ENCODE assay signal across 7 mouse cellular contexts in the genomic region with DNA sequence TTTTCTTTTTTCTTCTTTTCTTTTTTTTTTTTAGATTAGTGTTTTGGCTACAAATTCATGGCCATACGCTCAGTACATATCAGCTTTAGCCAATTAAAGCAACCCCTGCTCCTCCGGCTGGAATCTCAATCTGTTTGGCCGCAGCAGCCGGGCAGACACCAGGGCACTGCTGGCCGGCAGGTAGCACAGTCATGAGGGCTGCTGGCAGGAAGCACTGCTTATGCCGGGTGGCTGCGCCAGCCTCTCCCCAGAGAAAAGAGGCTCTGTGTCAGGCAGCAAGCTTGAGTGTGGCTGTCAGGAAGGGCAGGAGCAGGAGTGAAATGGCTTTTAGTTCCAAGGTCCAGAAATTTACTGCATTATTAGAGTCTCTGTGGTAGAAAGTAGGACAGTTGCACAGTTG.
A peak's percentile ranks its signal among the peaks of the same experiment; 100 is the strongest.
DNase-seq lines count a peak whose midpoint lies in the region; ATAC-seq and TF ChIP-seq lines count a peak whose summit lies in the region.

No protein-coding gene starts in this region.

- TF ChIP-seq CTCF in E14TG2a.4 (conservative IDR thresholded peaks at IDR 0.05; ENCODE audit: low read length): no peak
- no peak for TF ChIP-seq CTCF in gastrocnemius, adult 2 months (IDR thresholded peaks at IDR 0.05)
- TF ChIP-seq CTCF in stomach, postnatal 0 days (IDR thresholded peaks at IDR 0.05; ENCODE audit: low read depth): no peak

- ATAC-seq in stomach, postnatal 0 days (ENCODE audit: low FRiP score, low TSS enrichment): no peak

- peak; percentile 53 to 59 for DNase-seq in B cell, adult 2 months
- DNase-seq in gastrocnemius, adult 2 months: peak; percentile 88
- DNase-seq in kidney, adult 8-10 months: peak; percentile 63 to 64
- DNase-seq in retina, postnatal 1 day: peak; percentile 31
- no peak for DNase-seq in layer of hippocampus, adult 9-10 months (ENCODE audit: low spot score)
- no peak for DNase-seq in stomach, postnatal 0 days (ENCODE audit: low spot score)

- H3K27me3 ChIP-seq in E14TG2a.4 (ENCODE audit: insufficient read depth, low read length): no peaks in the 10 kb centered on the region
- no peaks in the 10 kb centered on the region for H3K27me3 ChIP-seq in stomach, postnatal 0 days (ENCODE audit: control insufficient read depth, insufficient read depth, low read length)

- H3K27ac ChIP-seq in gastrocnemius, adult 2 months: peak overlapping the region; percentile 81
- H3K27ac ChIP-seq in stomach, postnatal 0 days (replicated peaks): no peak overlapping the region

- no peaks in the 10 kb centered on the region for H3K9me3 ChIP-seq in E14TG2a.4 (ENCODE audit: low read length)
- no peaks in the 10 kb centered on the region for H3K9me3 ChIP-seq in stomach, postnatal 0 days (ENCODE audit: control insufficient read depth, low read length)

- WGBS in stomach, postnatal 0 days: 77% methylated on average over 7 of the region's 7 CpGs

- no peak overlapping the region for H3K9ac ChIP-seq in stomach, postnatal 0 days (ENCODE audit: low read length)

- intact Hi-C loops in gastrocnemius, adult 2 months (cut with DNase I): loop anchor here (10.0 kb wide), 1 partner anchor 388 kb away; no protein-coding TSS in a partner anchor

- no peaks in the 10 kb centered on the region for H3K36me3 ChIP-seq in E14TG2a.4 (ENCODE audit: insufficient read depth, low read length)
- no peaks in the 10 kb centered on the region for H3K36me3 ChIP-seq in stomach, postnatal 0 days (ENCODE audit: control insufficient read depth, insufficient read depth, low read length)

- TF ChIP-seq EP300 in stomach, postnatal 0 days (optimal IDR thresholded peaks at IDR 0.05): no peak

- peaks cover 30% of the 10 kb centered on the region for H3K4me1 ChIP-seq in E14TG2a.4 (replicated peaks; ENCODE audit: low read depth, low read length)
- H3K4me1 ChIP-seq in stomach, postnatal 0 days (replicated peaks; ENCODE audit: control insufficient read depth, insufficient read depth): no peaks in the 10 kb centered on the region

- H3K4me2 ChIP-seq in stomach, postnatal 0 days (replicated peaks; ENCODE audit: low read depth): no peak overlapping the region

- H3K4me3 ChIP-seq in E14TG2a.4 (replicated peaks; ENCODE audit: low read length): 0 out of 2 replicates have a peak overlapping the region, but pooled peaks have one; percentile 17
- no peak overlapping the region; the same call in none of the 2 replicates for H3K4me3 ChIP-seq in gastrocnemius, adult 2 months
- H3K4me3 ChIP-seq in stomach, postnatal 0 days (ENCODE audit: low read depth, low read length): no peak overlapping the region

Comparison
In these comparisons a context has a peak if more than half of its experiments do, and no peak if none do; other contexts are left out.
1. DNase-seq: peak in B cell, adult 2 months (2 of 2), gastrocnemius, adult 2 months (single experiment), kidney, adult 8-10 months (2 of 2) and retina, postnatal 1 day (single experiment); none in layer of hippocampus, adult 9-10 months (single experiment) and stomach, postnatal 0 days (single experiment).